In genomic region chr6:98955706-98956105, GRCm38 (mm10) we compare ENCODE assay signal across 14 mouse cellular contexts.
"Had no signal": no experiment of that assay in that cellular context is flagged by ENCODE, and none has a peak within 500 bp of the region (broad histone marks: within the 10 kb centered on the region; RNA-seq: fewer than 3 reads in every experiment).

No protein-coding gene starts in this region.

- H3K4me3 ChIP-seq: left cerebral cortex, adult 2 months; liver, embryonic 13.5 days; megakaryocyte, embryonic 14.5 days; midbrain, embryonic 10.5 days; midbrain, embryonic 13.5 days; stomach, embryonic 15.5 days had no signal

- H3K27me3 ChIP-seq: liver, embryonic 13.5 days; megakaryocyte, embryonic 14.5 days; midbrain, embryonic 13.5 days; stomach, embryonic 15.5 days had no signal

- DNase-seq: kidney, adult 8-10 months; kidney, postnatal 25 days; layer of hippocampus, postnatal 36 days; liver, embryonic 13.5 days; lung, adult 2 months; lung, postnatal 10 days; right cerebral cortex, adult 18-20 months; right cerebral cortex, postnatal 14 days had no signal

- H3K9me3 ChIP-seq: liver, embryonic 13.5 days; megakaryocyte, embryonic 14.5 days; midbrain, embryonic 10.5 days; midbrain, embryonic 13.5 days; stomach, embryonic 15.5 days had no signal

- ATAC-seq: midbrain, embryonic 13.5 days; midbrain, embryonic 16.5 days had no signal

- H3K9ac ChIP-seq: liver, embryonic 13.5 days; midbrain, embryonic 13.5 days; stomach, embryonic 15.5 days had no signal

- H3K27ac ChIP-seq: left cerebral cortex, adult 2 months; liver, embryonic 13.5 days; midbrain, embryonic 10.5 days; midbrain, embryonic 13.5 days; stomach, embryonic 15.5 days had no signal

- H3K4me2 ChIP-seq: liver, embryonic 13.5 days; midbrain, embryonic 13.5 days; stomach, embryonic 15.5 days had no signal

- H3K4me1 ChIP-seq: liver, embryonic 13.5 days had no signal
